Mouse (Mus musculus): ENCODE results near the gene Nbr1.
"Not testable (repeated sequence)": the region's sequence is repeated elsewhere in the genome, so short reads cannot be mapped to it uniquely, and the experiment has no call there.

Gene Nbr1

DNA sequence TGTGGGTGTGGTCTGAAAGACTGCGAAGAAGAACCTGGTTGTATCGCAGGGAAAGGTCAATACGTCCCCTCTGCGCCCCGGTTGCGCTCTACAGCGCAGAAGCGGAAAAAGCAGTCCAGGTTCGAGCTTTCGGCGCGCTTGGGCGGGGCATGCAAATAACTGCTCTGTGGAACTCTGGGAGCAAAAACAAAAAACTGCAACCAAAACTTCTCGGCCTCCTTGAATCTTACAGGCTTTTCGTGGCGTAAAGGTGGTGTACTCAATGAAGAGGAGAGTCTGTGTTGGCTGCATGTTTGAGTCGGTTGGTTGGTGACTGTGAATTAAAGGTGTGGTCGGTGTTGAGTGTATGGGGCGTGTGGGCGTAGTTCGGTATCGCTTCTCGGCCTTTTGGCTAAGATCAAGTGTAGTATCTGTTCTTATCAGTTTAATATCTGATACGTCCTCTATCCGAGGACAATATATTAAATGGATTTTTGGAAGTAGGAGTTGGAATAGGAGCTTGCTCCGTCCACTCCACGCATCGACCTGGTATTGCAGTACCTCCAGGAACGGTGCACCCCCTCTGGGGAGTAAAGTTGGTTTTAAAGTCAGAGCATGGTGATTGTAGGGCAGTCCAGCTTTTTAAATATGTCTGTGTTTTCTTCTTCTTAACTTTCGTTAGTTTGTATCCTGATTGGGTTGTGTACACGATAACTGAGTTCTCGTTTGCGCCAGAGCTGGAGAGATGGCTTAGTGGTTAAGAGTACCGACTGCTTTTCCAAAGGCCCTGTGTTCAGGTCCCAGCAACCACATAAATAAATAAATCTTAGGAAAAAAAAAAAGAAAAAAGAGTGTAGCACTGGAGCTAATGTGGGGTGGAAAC, 75.3 kb downstream of the Nbr1 start, which contains the start of gene Rdm1:
Gene Rdm1 (plus strand): TSS at position 201 of the 862 bp plus-strand sequence.
- peak; percentile 82 for DNase-seq

DNA sequence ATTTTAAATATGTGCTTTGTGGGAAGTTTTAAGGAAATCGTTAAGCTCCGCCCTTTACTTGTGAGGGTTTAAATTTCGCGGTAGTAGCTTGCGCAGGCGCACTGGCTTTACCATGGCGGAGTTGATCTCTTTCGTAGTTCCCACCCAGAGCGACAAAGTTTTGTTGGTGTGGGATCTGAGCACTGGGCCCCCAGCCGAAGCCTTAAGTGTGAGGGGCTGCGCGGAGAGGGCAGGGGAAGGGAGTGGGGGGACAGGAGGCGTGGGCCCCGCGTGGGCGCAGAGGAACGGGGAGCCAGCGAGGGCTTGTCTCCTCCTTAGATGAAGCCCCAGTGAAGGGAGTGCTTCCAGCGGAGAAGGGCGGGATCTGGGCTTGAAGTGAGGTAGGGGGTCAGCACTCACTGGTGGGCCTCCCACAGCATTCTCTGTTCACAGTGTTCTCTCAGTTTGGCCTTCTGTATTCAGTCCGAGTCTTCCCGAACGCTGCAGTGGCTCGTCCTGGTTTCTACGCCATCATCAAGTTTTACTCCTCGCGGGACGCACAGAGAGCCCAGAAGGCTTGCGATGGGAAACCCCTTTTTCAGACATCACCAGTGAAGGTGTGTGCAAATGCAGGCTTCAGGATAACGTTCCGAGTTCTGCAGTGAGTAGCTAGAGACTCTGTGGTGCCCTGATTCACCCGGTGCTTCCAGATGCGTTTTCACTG, 76.1 kb downstream of the Nbr1 start:
- peak; percentile 79 for DNase-seq

DNA sequence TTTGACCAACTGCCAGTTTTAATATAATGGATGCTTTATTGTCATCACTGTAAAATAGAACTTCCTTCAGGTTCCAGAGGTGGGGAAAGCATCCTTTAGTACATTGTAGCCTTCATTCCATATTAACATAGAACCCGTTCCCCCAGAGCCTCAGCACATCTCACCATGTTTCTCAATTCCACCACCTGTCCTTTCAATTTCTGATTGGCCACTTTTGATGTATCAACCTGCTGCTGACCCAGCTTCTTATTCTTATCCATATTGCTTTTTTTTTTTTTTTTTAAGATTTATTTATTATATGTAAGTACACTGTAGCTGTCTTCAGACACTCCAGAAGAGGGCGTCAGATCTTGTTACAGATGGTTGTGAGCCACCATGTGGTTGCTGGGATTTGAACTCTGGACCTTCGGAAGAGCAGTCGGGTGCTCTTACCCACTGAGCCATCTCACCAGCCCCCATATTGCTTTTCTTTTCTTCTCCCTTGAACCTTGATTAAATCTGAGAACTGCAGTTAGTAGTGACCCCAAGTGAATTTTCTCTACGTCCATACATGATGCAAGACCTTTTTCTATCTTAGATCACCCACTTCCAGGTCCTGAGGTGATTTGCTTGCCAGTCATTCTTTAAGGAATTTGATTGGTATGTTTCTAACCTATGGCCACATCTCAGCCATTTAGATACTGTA, 76.9 kb downstream of the Nbr1 start:
- not testable (repeated sequence) for DNase-seq

All from cerebellum, adult 9-11 months (tissue).